Comparison of ENCODE assay signal across 8 mouse cellular contexts in genomic region chr8:129234027-129234733, GRCm38 (mm10). TPM values are rescaled to one million over a fixed set of nuclear protein-coding genes. Genes with fewer than 3 reads are reported as not detected.
DNase-seq lines count a peak whose midpoint lies in the region; ATAC-seq and TF ChIP-seq lines count a peak whose summit lies in the region.

2610044O15Rik8 (minus strand) TSS chr8:129234406.

- TF ChIP-seq POLR2A in brain, embryonic 14.5 days (IDR thresholded peaks at IDR 0.05; ENCODE audit: borderline replicate concordance, extremely low read depth, insufficient read depth, insufficient read length, poor library complexity, severe bottlenecking) = no peak
- TF ChIP-seq POLR2A in liver, adult 2 months (IDR thresholded peaks at IDR 0.05; ENCODE audit: extremely low read depth, insufficient read depth, low read length) = peak; percentile 36; the same call in 1 of the 2 replicates
- TF ChIP-seq POLR2A in myocyte (IDR thresholded peaks at IDR 0.05; ENCODE audit: insufficient read length, low read depth) = peak; percentile 30

- H3ac ChIP-seq in C2C12 (ENCODE audit: control insufficient read depth, insufficient read length, low read depth) (peak within 1 kb of the TSS; percentile 63), myocyte (ENCODE audit: control insufficient read depth, insufficient read length) (peak within 1 kb of the TSS; percentile 34)

- H3K4me3 ChIP-seq in C2C12 (ENCODE audit: insufficient read depth, poor library complexity, severe bottlenecking) (peak within 1 kb of the TSS; percentile 36), myocyte (peak within 1 kb of the TSS; percentile 57)
- H3K4me3 ChIP-seq in erythroblast, embryonic 14.5 days (replicated peaks) = peak within 1 kb of the TSS; percentile 63
- H3K4me3 ChIP-seq in heart, embryonic 11.5 days (ENCODE audit: low read depth, low read length) = peak within 1 kb of the TSS; percentile 67
- peak within 1 kb of the TSS; percentile 62 for H3K4me3 ChIP-seq in kidney, embryonic 16.5 days (ENCODE audit: low read length)
- peak within 1 kb of the TSS; percentile 73 for H3K4me3 ChIP-seq in liver, adult 2 months (ENCODE audit: insufficient read depth, low read depth, low read length)

- TF ChIP-seq CTCF in C2C12 (IDR thresholded peaks at IDR 0.05; ENCODE audit: control insufficient read depth, insufficient read depth, insufficient read length) = no peak
- no peak for TF ChIP-seq CTCF in brain, embryonic 14.5 days (IDR thresholded peaks at IDR 0.05; ENCODE audit: borderline replicate concordance, extremely low read depth, insufficient read depth, insufficient read length)
- no peak for TF ChIP-seq CTCF in liver, adult 2 months (IDR thresholded peaks at IDR 0.05; ENCODE audit: low read depth, low read length)

- no peaks in the 10 kb centered on the region for H3K79me3 ChIP-seq in C2C12 (ENCODE audit: low read depth)

- peak; percentile 99 for ATAC-seq in heart, embryonic 11.5 days (replicated peaks; ENCODE audit: insufficient number of reproducible peaks, low FRiP score, low TSS enrichment)
- peak; percentile 100 for ATAC-seq in kidney, embryonic 16.5 days (ENCODE audit: low FRiP score, low TSS enrichment)

- no peaks in the 10 kb centered on the region for H3K27me3 ChIP-seq in C2C12 (ENCODE audit: control insufficient read depth, insufficient read depth, insufficient read length)
- H3K27me3 ChIP-seq in erythroblast, embryonic 14.5 days (ENCODE audit: control insufficient read depth) = no peaks in the 10 kb centered on the region
- H3K27me3 ChIP-seq in heart, embryonic 11.5 days (ENCODE audit: control insufficient read depth, insufficient read depth, low read length) = no peaks in the 10 kb centered on the region
- H3K27me3 ChIP-seq in kidney, embryonic 16.5 days (ENCODE audit: insufficient read depth, low read length) = no peaks in the 10 kb centered on the region
- H3K27me3 ChIP-seq in liver, adult 2 months (ENCODE audit: control insufficient read depth, insufficient read depth, low read length) = no peaks in the 10 kb centered on the region
- no peaks in the 10 kb centered on the region for H3K27me3 ChIP-seq in myocyte (ENCODE audit: control insufficient read depth, insufficient read depth, insufficient read length)
- H3K27me3 ChIP-seq in splenic B cell, adult 2 months (ENCODE audit: control insufficient read depth, insufficient read depth, low read length, poor library complexity, severe bottlenecking) = no peaks in the 10 kb centered on the region

- peak within 1 kb of the TSS; percentile 73 for H3K9ac ChIP-seq in heart, embryonic 11.5 days (ENCODE audit: low read depth, low read length)
- H3K9ac ChIP-seq in kidney, embryonic 16.5 days (replicated peaks; ENCODE audit: low read length) = peak within 1 kb of the TSS; percentile 72
- peak within 1 kb of the TSS; percentile 73 for H3K9ac ChIP-seq in liver, adult 2 months (ENCODE audit: low read depth, low read length)

- H3K4me2 ChIP-seq in heart, embryonic 11.5 days = peak within 1 kb of the TSS; percentile 68
- peak within 1 kb of the TSS; percentile 68 for H3K4me2 ChIP-seq in kidney, embryonic 16.5 days (replicated peaks; ENCODE audit: low read depth, low read length)
- peak within 1 kb of the TSS; percentile 80 for H3K4me2 ChIP-seq in myocyte (ENCODE audit: low read depth)

- peak within 1 kb of the TSS; percentile 91 for H3K27ac ChIP-seq in heart, embryonic 11.5 days (ENCODE audit: low read depth, low read length)
- H3K27ac ChIP-seq in kidney, embryonic 16.5 days (ENCODE audit: low read length) = peak within 1 kb of the TSS; percentile 99
- H3K27ac ChIP-seq in liver, adult 2 months (replicated peaks; ENCODE audit: insufficient read depth, low read depth, low read length) = peak within 1 kb of the TSS; percentile 87

- no peaks in the 10 kb centered on the region for H3K36me3 ChIP-seq in C2C12 (ENCODE audit: control insufficient read depth, insufficient read depth)
- H3K36me3 ChIP-seq in erythroblast, embryonic 14.5 days (ENCODE audit: control insufficient read depth) = no peaks in the 10 kb centered on the region
- H3K36me3 ChIP-seq in heart, embryonic 11.5 days (ENCODE audit: control insufficient read depth, insufficient read depth, low read length) = no peaks in the 10 kb centered on the region
- H3K36me3 ChIP-seq in kidney, embryonic 16.5 days (ENCODE audit: insufficient read depth, low read length) = no peaks in the 10 kb centered on the region
- H3K36me3 ChIP-seq in liver, adult 2 months (ENCODE audit: control insufficient read depth, insufficient read depth, low read length) = no peaks in the 10 kb centered on the region
- H3K36me3 ChIP-seq in myocyte (ENCODE audit: control insufficient read depth, insufficient read depth) = no peaks in the 10 kb centered on the region
- no peaks in the 10 kb centered on the region for H3K36me3 ChIP-seq in splenic B cell, adult 2 months (ENCODE audit: control insufficient read depth, insufficient read depth, low read length, poor library complexity, severe bottlenecking)

- H3K4me1 ChIP-seq in erythroblast, embryonic 14.5 days (ENCODE audit: control insufficient read depth) = peaks cover 18% of the 10 kb centered on the region
- peaks cover 5% of the 10 kb centered on the region; the same call in 1 of the 2 replicates for H3K4me1 ChIP-seq in heart, embryonic 11.5 days (ENCODE audit: control insufficient read depth, insufficient read depth, low read length)
- H3K4me1 ChIP-seq in kidney, embryonic 16.5 days (ENCODE audit: insufficient read depth, low read length) = peaks cover 9% of the 10 kb centered on the region; the same call in 1 of the 2 replicates
- H3K4me1 ChIP-seq in liver, adult 2 months (ENCODE audit: control insufficient read depth, insufficient read depth, low read length) = peaks cover 2% of the 10 kb centered on the region; the same call in 1 of the 2 replicates

- WGBS in heart, embryonic 11.5 days (ENCODE audit: insufficient replicate concordance) = 2% methylated on average over 18 of the region's 18 CpGs
- WGBS in kidney, embryonic 16.5 days = 0% methylated on average over 18 of the region's 18 CpGs
- WGBS in liver, adult 2 months = 3% methylated on average over 18 of the region's 18 CpGs

- DNase-seq in brain, embryonic 14.5 days (ENCODE audit: low read depth) = peak; percentile 96
- peak; percentile 90 for DNase-seq in liver, adult 2 months (ENCODE audit: extremely low read depth, low read depth, low spot score)
- DNase-seq in splenic B cell, adult 2 months (ENCODE audit: low read depth, low spot score) = peak; percentile 79

- H3K79me2 ChIP-seq in C2C12 (ENCODE audit: control insufficient read depth, insufficient read depth) (peaks cover 10% of the 10 kb centered on the region), myocyte (ENCODE audit: control insufficient read depth, insufficient read depth) (peaks cover 14% of the 10 kb centered on the region)
- peaks cover 4% of the 10 kb centered on the region; the same call in 1 of the 2 replicates for H3K79me2 ChIP-seq in liver, adult 2 months (ENCODE audit: control insufficient read depth, insufficient read depth, low read length)

- no peaks in the 10 kb centered on the region for H3K9me3 ChIP-seq in erythroblast, embryonic 14.5 days (ENCODE audit: control insufficient read depth, low read length)
- no peaks in the 10 kb centered on the region for H3K9me3 ChIP-seq in heart, embryonic 11.5 days (replicated peaks; ENCODE audit: control insufficient read depth, low read length)
- H3K9me3 ChIP-seq in kidney, embryonic 16.5 days (ENCODE audit: low read length) = no peaks in the 10 kb centered on the region

TF ChIP-seq in C2C12, 6 proteins besides CTCF, POLR2A, EP300 and RAD21:
- TF ChIP-seq MYOD1 (IDR thresholded peaks at IDR 0.05; ENCODE audit: control insufficient read depth, insufficient read length, low read depth) = no peak
- TF ChIP-seq USF1 (IDR thresholded peaks at IDR 0.05; ENCODE audit: low read depth) = no peak
- no peak for TF ChIP-seq MYOG (IDR thresholded peaks at IDR 0.05; ENCODE audit: control insufficient read depth, extremely low read depth, insufficient read length)
- no peak for TF ChIP-seq FOSL1 (IDR thresholded peaks at IDR 0.05; ENCODE audit: insufficient read depth, low read length, poor library complexity, severe bottlenecking)
- no peak for TF ChIP-seq CEBPB (IDR thresholded peaks at IDR 0.05; ENCODE audit: low read depth)

TF ChIP-seq in myocyte, 11 proteins besides CTCF, POLR2A, EP300 and RAD21:
- no peak for TF ChIP-seq MYOD1 (IDR thresholded peaks at IDR 0.05; ENCODE audit: control insufficient read depth in 1 of 3, insufficient read length in 2 of 3, low read depth in 2 of 3)
- no peak for TF ChIP-seq CEBPB (IDR thresholded peaks at IDR 0.05; ENCODE audit: insufficient read depth, poor library complexity, severe bottlenecking)
- TF ChIP-seq TCF3 (IDR thresholded peaks at IDR 0.05; ENCODE audit: insufficient read length, low read depth) = no peak
- TF ChIP-seq POLR2AphosphoS2 (IDR thresholded peaks at IDR 0.05; ENCODE audit: insufficient read length, low read depth) = peak; percentile 72
- no peak for TF ChIP-seq MYOG (IDR thresholded peaks at IDR 0.05; ENCODE audit: control insufficient read depth in 1 of 3, insufficient read depth in 1 of 3, insufficient read length in 2 of 3, low read depth in 2 of 3)
- TF ChIP-seq MAX (IDR thresholded peaks at IDR 0.05; ENCODE audit: low read depth) = no peak
- TF ChIP-seq REST (IDR thresholded peaks at IDR 0.05; ENCODE audit: insufficient read depth, insufficient read length) = no peak
- TF ChIP-seq TCF12 (IDR thresholded peaks at IDR 0.05; ENCODE audit: insufficient read depth, poor library complexity, severe bottlenecking) = no peak
- no peak for TF ChIP-seq USF1 (IDR thresholded peaks at IDR 0.05; ENCODE audit: low read depth)
- peak; percentile 31 for TF ChIP-seq SRF (IDR thresholded peaks at IDR 0.05; ENCODE audit: control insufficient read depth, insufficient read length, low read depth)
- TF ChIP-seq E2F4 (IDR thresholded peaks at IDR 0.05; ENCODE audit: insufficient read depth) = no peak

RNA-seq across cellular contexts. Expression of gene 2610044O15Rik8, which starts in this region (rescaled TPM):
- 6.7 TPM for polyA plus RNA-seq in C2C12 (2012; fragmentation: generic; extraction: Trizol)
- 10.9 and 12.1 TPM in 2 replicates for polyA plus RNA-seq in brain, embryonic 14.5 days (2012; rRNA removed)
- polyA plus RNA-seq in erythroblast, embryonic 14.5 days (2012) = 0.05 and 0.06 TPM in 2 replicates
- polyA plus RNA-seq in heart, embryonic 11.5 days (2014; fragmentation: Nextera tagmentation; extraction: Ambion mirVana) = 18.5 and 18.8 TPM in 2 replicates
- 26.7 and 28.5 TPM in 2 replicates for polyA plus RNA-seq in kidney, embryonic 16.5 days (2015; fragmentation: Nextera tagmentation; extraction: Ambion mirVana)
- total RNA-seq in liver, adult 2 months (2014; rRNA removed) = 6.6 and 7.7 TPM in 2 replicates
- polyA plus RNA-seq in liver, adult 2 months (2012; rRNA removed) = 0.86 and 0.97 TPM in 2 replicates
- 6.5 TPM for polyA plus RNA-seq in myocyte (2012; fragmentation: generic; extraction: Trizol)

Comparison
In these comparisons a context has a peak if more than half of its experiments do, and no peak if none do; other contexts are left out.
1. Peak in every context shown above with its lines: DNase-seq, ATAC-seq, H3K4me3 ChIP-seq and H3K27ac ChIP-seq.